Mouse (Mus musculus) neural tube, embryonic 12.5 days (tissue): ENCODE results near the gene Rln1. TPM values are rescaled to one million over a fixed set of nuclear protein-coding genes. Genes with fewer than 3 reads are reported as not detected.

Experiments used
- ATAC-seq: fragments of 200-750 bp; cut with Nextera tagmentation; 2 replicates; pipeline ENCODE4 v1.8.0; 2017; ENCODE audit warnings: low read depth, mild to moderate bottlenecking, moderate TSS enrichment, moderate library complexity; ENCODE audit not compliant: low FRiP score
- H3K27ac ChIP-seq: fragments of 300-500 bp; sonication (generic); 2 replicates; pipeline ENCODE4 v1.5.1; 2016
- H3K27me3 ChIP-seq: fragments of 300-500 bp; sonication (generic); replicated peaks from 2 replicates; pipeline ENCODE4 v1.6.1; 2016; ENCODE audit warnings: mild to moderate bottlenecking
- H3K36me3 ChIP-seq: fragments of 300-500 bp; sonication (generic); 2 replicates; pipeline ENCODE4 v1.6.1; 2016; ENCODE audit warnings: mild to moderate bottlenecking
- H3K4me1 ChIP-seq: fragments of 300-500 bp; sonication (generic); 2 replicates; pipeline ENCODE4 v1.6.1; 2016
- H3K4me2 ChIP-seq: fragments of 300-500 bp; sonication (generic); replicated peaks from 2 replicates; pipeline ENCODE4 v1.6.1; 2016; ENCODE audit warnings: mild to moderate bottlenecking
- H3K4me3 ChIP-seq: fragments of 300-500 bp; sonication (generic); 2 replicates; pipeline ENCODE4 v1.5.1; 2016
- H3K9ac ChIP-seq: fragments of 300-500 bp; sonication (generic); 2 replicates; pipeline ENCODE4 v1.6.1; 2016; ENCODE audit warnings: mild to moderate bottlenecking
- H3K9me3 ChIP-seq: fragments of 300-500 bp; sonication (generic); 2 replicates; pipeline ENCODE4 v1.6.1; 2016; ENCODE audit warnings: mild to moderate bottlenecking
- WGBS: fragments of 180-500 bp; shearing (Covaris S2); methylation state at CpG from one replicate; pipeline ENCODE4 v1.1.7; 2016; 5-methylcytosine and 5-hydroxymethylcytosine counted together
- polyA plus RNA-seq: library from polyadenylated mRNA; unstranded; fragments of >200 nt; fragmentation: Nextera tagmentation; extraction: Ambion mirVana; gene quantifications from 2 replicates; pipeline ENCODE4 v1.2.1, GENCODE M21; 2016

The Rln1 gene
- polyA plus RNA-seq, 1 experiment from 2014 or later = 1.3 TPM

- Histone ChIP-seq H3K27ac (no peak overlapping the region), H3K9me3 (no peaks in the 10 kb centered on the region), H3K4me3 (no peak overlapping the region), H3K9ac (no peak overlapping the region), H3K36me3 (no peaks in the 10 kb centered on the region), H3K4me1 (peaks cover 5% of the 10 kb centered on the region), H3K27me3 (no peaks in the 10 kb centered on the region), H3K4me2 (no peak overlapping the region)
- no peak for ATAC-seq
- 78% methylated on average over 8 of the region's 8 CpGs for WGBS
Observed at GRCm38 (mm10) chr19:29323416-29324049, 10.9 kb downstream of the Rln1 start.

- no peak overlapping the region for H3K27ac ChIP-seq
- H3K9ac ChIP-seq = no peak overlapping the region
- H3K4me1 ChIP-seq = no peaks in the 10 kb centered on the region
- H3K9me3 ChIP-seq = peaks cover 12% of the 10 kb centered on the region
- H3K4me2 ChIP-seq = no peak overlapping the region
- no peaks in the 10 kb centered on the region for H3K27me3 ChIP-seq
- H3K36me3 ChIP-seq = peaks cover 26% of the 10 kb centered on the region
- WGBS = 64% methylated on average over 7 of the region's 7 CpGs
- no peak for ATAC-seq
- no peak overlapping the region for H3K4me3 ChIP-seq
Observed at GRCm38 (mm10) chr19:29312661-29313060, 21.8 kb downstream of the Rln1 start.

DNA sequence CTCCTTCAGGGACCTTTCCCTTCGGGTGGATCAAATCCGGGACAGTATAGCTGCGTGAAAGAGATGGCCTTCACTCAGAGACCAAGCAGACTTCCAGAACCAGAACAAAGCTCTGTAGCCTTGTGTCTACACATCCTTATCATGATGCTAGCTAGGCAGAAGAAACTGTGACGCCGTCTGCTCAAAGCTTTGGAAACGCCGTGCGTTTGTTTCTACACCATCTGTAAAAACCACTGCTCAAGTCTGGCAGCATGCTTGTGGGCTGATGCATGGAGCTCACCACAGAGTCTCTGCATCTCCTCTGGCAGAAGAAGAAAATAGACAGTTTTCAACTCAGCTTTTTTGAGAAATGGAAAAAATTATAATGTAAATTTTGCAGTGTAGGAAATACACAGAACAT is 22.7 kb downstream of the Rln1 start:
- H3K4me2 ChIP-seq = no peak overlapping the region
- H3K27ac ChIP-seq = no peak overlapping the region
- H3K36me3 ChIP-seq = peaks cover 26% of the 10 kb centered on the region
- WGBS = 90% methylated on average over 8 of the region's 8 CpGs
- no peaks in the 10 kb centered on the region for H3K27me3 ChIP-seq
- no peaks in the 10 kb centered on the region for H3K4me1 ChIP-seq
- H3K9me3 ChIP-seq = peaks cover 12% of the 10 kb centered on the region
- no peak overlapping the region for H3K4me3 ChIP-seq
- ATAC-seq = no peak
- H3K9ac ChIP-seq = no peak overlapping the region

GRCm38 (mm10) chr19:29308832-29309231 is 25.6 kb downstream of the Rln1 start:
- H3K27me3 ChIP-seq = no peaks in the 10 kb centered on the region
- no peaks in the 10 kb centered on the region for H3K4me1 ChIP-seq
- no peak overlapping the region for H3K4me3 ChIP-seq
- H3K9me3 ChIP-seq = no peaks in the 10 kb centered on the region
- H3K36me3 ChIP-seq = peaks cover 22% of the 10 kb centered on the region
- H3K4me2 ChIP-seq = no peak overlapping the region
- ATAC-seq = no peak
- no peak overlapping the region for H3K9ac ChIP-seq
- H3K27ac ChIP-seq = no peak overlapping the region

DNA sequence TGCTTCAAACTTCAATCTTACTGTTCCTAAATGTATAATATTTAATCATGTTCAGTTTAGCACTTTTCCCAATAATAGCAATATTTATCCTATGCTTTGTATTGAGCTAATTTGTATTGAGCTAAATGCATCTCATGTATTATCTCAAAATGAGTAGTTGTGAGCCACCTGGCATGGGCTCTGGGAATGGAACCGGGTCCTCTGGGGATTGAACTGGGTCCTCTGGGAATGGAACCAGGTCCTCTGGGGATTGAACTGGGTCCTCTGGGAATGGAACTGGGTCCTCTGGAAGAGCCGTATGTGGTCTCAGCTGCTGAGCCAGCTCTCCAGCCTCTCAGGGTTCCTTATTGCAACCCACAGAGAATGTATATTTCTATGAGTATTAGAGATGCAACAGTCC is 32.4 kb downstream of the Rln1 start:
- Histone ChIP-seq H3K27me3 (no peaks in the 10 kb centered on the region), H3K4me3 (no peak overlapping the region), H3K27ac (no peak overlapping the region), H3K9me3 (no peaks in the 10 kb centered on the region), H3K9ac (no peak overlapping the region), H3K4me1 (no peaks in the 10 kb centered on the region), H3K36me3 (peaks cover 28% of the 10 kb centered on the region), H3K4me2 (no peak overlapping the region)
- WGBS = 92% methylated on average over 2 of the region's 2 CpGs
- ATAC-seq = no peak

- H3K4me3 ChIP-seq = no peak overlapping the region
- H3K27ac ChIP-seq = no peak overlapping the region
- no peaks in the 10 kb centered on the region for H3K9me3 ChIP-seq
- ATAC-seq = no peak
- 93% methylated on average over 13 of the region's 13 CpGs for WGBS
- no peaks in the 10 kb centered on the region for H3K4me1 ChIP-seq
- peaks cover 30% of the 10 kb centered on the region for H3K36me3 ChIP-seq
- H3K9ac ChIP-seq = no peak overlapping the region
- H3K4me2 ChIP-seq = no peak overlapping the region
- H3K27me3 ChIP-seq = no peaks in the 10 kb centered on the region
Observed at GRCm38 (mm10) chr19:29300919-29301318, 33.6 kb downstream of the Rln1 start.

GRCm38 (mm10) chr19:29297366-29297765 is 37.1 kb downstream of the Rln1 start:
- Histone ChIP-seq H3K36me3 (peaks cover 26% of the 10 kb centered on the region), H3K9ac (no peak overlapping the region), H3K9me3 (no peaks in the 10 kb centered on the region), H3K4me3 (no peak overlapping the region), H3K27ac (no peak overlapping the region), H3K4me1 (no peaks in the 10 kb centered on the region), H3K27me3 (no peaks in the 10 kb centered on the region), H3K4me2 (no peak overlapping the region)
- 94% methylated on average over 1 of the region's 1 CpGs for WGBS
- no peak for ATAC-seq

GRCm38 (mm10) chr19:29296166-29296565 is 38.3 kb downstream of the Rln1 start:
- Histone ChIP-seq H3K4me1 (no peaks in the 10 kb centered on the region), H3K27me3 (no peaks in the 10 kb centered on the region), H3K9ac (no peak overlapping the region), H3K27ac (no peak overlapping the region), H3K36me3 (peaks cover 35% of the 10 kb centered on the region), H3K4me2 (no peak overlapping the region), H3K9me3 (no peaks in the 10 kb centered on the region), H3K4me3 (no peak overlapping the region)
- ATAC-seq = no peak

DNA sequence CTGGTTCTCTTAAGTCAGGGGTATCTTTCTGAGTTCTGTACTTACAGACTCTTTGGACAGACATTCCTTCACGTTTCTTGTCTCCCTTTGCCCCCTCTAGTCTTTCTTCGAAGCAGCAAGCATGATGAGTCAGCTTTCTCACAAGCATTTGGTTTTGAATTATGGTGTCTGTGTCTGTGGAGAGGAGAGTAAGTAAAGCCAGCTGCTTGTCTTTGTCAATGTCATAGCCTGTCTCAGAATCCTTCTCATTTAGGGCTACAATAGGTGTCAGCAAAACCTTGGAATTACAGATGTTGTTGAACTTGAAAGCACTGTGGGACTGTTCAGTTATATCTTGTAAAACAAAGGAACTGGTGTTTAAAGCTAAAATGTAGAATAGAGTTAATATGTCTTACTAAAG is 39.7 kb downstream of the Rln1 start:
- Histone ChIP-seq H3K4me1 (no peaks in the 10 kb centered on the region), H3K4me3 (no peak overlapping the region), H3K36me3 (peaks cover 29% of the 10 kb centered on the region), H3K9me3 (no peaks in the 10 kb centered on the region), H3K9ac (no peak overlapping the region), H3K4me2 (no peak overlapping the region), H3K27me3 (no peaks in the 10 kb centered on the region), H3K27ac (no peak overlapping the region)
- 66% methylated on average over 2 of the region's 2 CpGs for WGBS
- ATAC-seq = no peak

DNA sequence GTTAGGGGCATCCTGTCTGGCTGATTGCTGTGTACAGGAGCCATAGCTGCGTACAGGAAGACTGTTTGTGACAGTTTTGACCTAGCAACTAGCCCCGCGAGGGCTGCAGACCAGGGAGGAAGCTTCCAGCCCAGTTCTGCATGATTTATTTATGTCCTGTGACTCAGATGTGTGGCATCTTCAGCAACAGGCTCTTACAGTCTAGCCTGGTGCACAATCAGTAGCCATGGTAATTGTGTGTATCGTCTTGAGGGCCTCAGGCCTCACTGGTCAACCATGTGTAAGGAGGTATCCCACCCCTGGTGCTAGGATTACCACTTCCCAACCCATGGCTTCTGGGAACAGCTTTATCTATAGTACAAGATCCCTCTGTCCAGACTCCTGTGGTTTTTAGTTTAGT is 41.9 kb downstream of the Rln1 start:
- ATAC-seq = no peak
- H3K27me3 ChIP-seq = no peaks in the 10 kb centered on the region
- H3K4me3 ChIP-seq = no peak overlapping the region
- H3K4me2 ChIP-seq = no peak overlapping the region
- 76% methylated on average over 4 of the region's 4 CpGs for WGBS
- H3K9ac ChIP-seq = no peak overlapping the region
- no peaks in the 10 kb centered on the region for H3K9me3 ChIP-seq
- H3K27ac ChIP-seq = no peak overlapping the region
- no peaks in the 10 kb centered on the region for H3K4me1 ChIP-seq
- H3K36me3 ChIP-seq = peaks cover 22% of the 10 kb centered on the region

- no peak overlapping the region for H3K4me3 ChIP-seq
- H3K4me1 ChIP-seq = no peaks in the 10 kb centered on the region
- H3K27ac ChIP-seq = no peak overlapping the region
- WGBS = 89% methylated on average over 14 of the region's 14 CpGs
- H3K9ac ChIP-seq = no peak overlapping the region
- H3K36me3 ChIP-seq = peaks cover 22% of the 10 kb centered on the region
- no peak overlapping the region for H3K4me2 ChIP-seq
- H3K9me3 ChIP-seq = no peaks in the 10 kb centered on the region
- no peaks in the 10 kb centered on the region for H3K27me3 ChIP-seq
- no peak for ATAC-seq
Observed at GRCm38 (mm10) chr19:29291532-29291931, 42.9 kb downstream of the Rln1 start.

DNA sequence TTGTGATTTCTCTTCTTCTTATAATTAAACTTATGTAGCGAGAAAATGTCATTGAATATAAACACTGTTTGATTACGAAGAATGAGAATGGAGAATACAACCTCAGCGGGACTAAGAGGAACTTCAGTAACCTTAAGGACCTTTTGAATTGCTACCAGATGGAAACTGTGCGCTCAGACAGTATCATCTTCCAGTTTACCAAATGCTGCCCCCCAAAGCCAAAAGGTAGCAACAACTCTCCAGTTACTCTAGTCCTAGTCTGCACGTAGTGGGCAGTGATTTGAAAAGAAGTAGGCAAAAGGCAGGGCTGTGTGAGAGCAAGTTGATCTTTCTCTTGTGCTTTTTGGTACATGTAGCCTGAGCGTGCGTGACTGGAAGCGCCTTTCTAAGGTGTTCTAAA is 46.6 kb downstream of the Rln1 start:
- H3K9ac ChIP-seq = no peak overlapping the region
- peaks cover 20% of the 10 kb centered on the region for H3K36me3 ChIP-seq
- no peaks in the 10 kb centered on the region for H3K9me3 ChIP-seq
- H3K4me3 ChIP-seq = no peak overlapping the region
- no peak overlapping the region for H3K4me2 ChIP-seq
- no peak for ATAC-seq
- H3K4me1 ChIP-seq = 0 out of 2 replicates have a peak, but pooled peaks cover 3% of the 10 kb centered on the region
- H3K27me3 ChIP-seq = no peaks in the 10 kb centered on the region
- no peak overlapping the region for H3K27ac ChIP-seq
- WGBS = 77% methylated on average over 8 of the region's 8 CpGs

- WGBS = 31% methylated on average over 7 of the region's 7 CpGs
- no peaks in the 10 kb centered on the region for H3K9me3 ChIP-seq
- H3K27ac ChIP-seq = no peak overlapping the region
Observed at GRCm38 (mm10) chr19:29285451-29285869, 49.0 kb downstream of the Rln1 start.

More at GRCm38 (mm10) chr19:29285451-29285869, 49.0 kb downstream of the Rln1 start:
- 0 out of 2 replicates have a peak, but pooled peaks cover 3% of the 10 kb centered on the region for H3K4me1 ChIP-seq
- H3K4me3 ChIP-seq = no peak overlapping the region
- no peak for ATAC-seq
- peaks cover 10% of the 10 kb centered on the region; the same call in 1 of the 2 replicates for H3K36me3 ChIP-seq
- no peak overlapping the region for H3K4me2 ChIP-seq
- no peak overlapping the region for H3K9ac ChIP-seq
- H3K27me3 ChIP-seq = no peaks in the 10 kb centered on the region
